Mouse (Mus musculus): ENCODE measurements around the gene Banp.

Banp gene

GRCm38 (mm10) chr8:121949222-121949800, at the start of gene Banp:
Banp (plus strand) TSS chr8:121949750.
- DNase-seq: no peak

GRCm38 (mm10) chr8:121901498-121902236, 47.9 kb upstream of the Banp start:
- DNase-seq: no peak

GRCm38 (mm10) chr8:121903977-121904376, 45.6 kb upstream of the Banp start:
- DNase-seq: no peak

DNA sequence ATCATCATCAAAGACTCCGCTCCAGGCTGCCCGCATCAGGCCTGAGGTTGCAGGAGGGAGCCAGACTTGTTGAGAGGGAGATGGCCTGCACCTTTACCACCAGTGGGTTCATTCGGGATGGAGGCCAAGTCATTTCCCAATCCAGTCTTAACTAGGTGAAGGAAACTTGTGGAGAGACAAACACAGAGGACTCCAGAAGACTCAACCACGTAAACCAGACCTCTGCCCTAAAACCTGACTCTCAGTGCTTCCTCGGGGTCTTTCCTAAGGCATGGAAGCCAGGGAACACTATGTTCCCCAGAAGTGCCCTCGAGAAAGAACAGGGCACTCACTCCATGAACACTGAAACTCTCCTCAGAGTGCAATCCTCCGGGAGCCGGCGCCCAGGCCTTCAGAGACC, 44.6 kb upstream of the Banp start:
- DNase-seq: no peak

GRCm38 (mm10) chr8:121905420-121905819, 44.1 kb upstream of the Banp start:
- no peak for DNase-seq

- DNase-seq: no peak
Observed at GRCm38 (mm10) chr8:121905864-121906263, 43.7 kb upstream of the Banp start.

GRCm38 (mm10) chr8:121906542-121907512, 42.7 kb upstream of the Banp start:
- DNase-seq: no peak

- peak; percentile 95 for DNase-seq
Observed at GRCm38 (mm10) chr8:121907587-121908248, 41.8 kb upstream of the Banp start, which contains the start of gene Slc7a5. Slc7a5 (minus strand) TSS chr8:121907694.

- no peak for DNase-seq
Observed at GRCm38 (mm10) chr8:121908378-121909147, 41.0 kb upstream of the Banp start.

DNA sequence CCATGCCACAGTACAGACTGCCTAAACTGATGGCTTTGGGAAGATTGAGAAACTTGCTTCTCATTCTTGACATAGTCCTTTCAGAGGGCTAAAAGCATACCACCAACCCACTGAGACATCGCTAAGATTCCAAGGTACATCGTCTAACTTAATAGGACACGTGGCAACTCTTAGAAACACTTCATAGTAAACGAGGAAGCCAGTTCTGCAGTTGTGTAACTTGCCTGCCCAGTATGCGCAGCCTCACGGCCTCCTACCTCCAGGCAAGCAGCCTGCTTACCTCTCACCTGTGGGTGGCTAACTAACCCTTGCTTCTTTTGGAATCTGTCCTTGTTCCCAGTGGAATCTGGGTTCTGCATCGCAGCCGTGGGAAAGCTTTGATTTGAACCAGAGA, 40.4 kb upstream of the Banp start:
- DNase-seq: no peak

GRCm38 (mm10) chr8:121909663-121910062, 39.9 kb upstream of the Banp start:
- peak; percentile 62 for DNase-seq

DNA sequence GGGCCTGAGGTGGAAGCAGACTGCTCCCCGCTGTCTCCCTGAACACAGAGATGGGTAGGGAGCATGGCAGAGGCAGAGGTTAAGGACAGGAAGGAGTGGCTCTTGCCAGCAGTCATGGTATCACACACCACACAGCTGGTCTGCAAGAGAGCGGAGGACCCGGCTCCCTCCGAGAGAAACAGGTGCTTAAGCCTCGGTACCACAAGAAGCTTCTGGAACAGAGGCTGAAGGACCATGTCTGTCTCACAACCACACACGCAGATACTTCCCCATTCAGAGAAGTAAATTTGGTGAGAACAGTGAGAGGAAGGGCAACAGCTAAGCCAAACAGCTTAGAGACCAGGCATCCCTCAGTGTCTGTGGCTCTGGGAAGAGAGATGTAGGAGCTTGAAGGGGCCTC, 38.1 kb upstream of the Banp start:
- no peak for DNase-seq

GRCm38 (mm10) chr8:121911987-121912386, 37.6 kb upstream of the Banp start:
- no peak for DNase-seq

DNA sequence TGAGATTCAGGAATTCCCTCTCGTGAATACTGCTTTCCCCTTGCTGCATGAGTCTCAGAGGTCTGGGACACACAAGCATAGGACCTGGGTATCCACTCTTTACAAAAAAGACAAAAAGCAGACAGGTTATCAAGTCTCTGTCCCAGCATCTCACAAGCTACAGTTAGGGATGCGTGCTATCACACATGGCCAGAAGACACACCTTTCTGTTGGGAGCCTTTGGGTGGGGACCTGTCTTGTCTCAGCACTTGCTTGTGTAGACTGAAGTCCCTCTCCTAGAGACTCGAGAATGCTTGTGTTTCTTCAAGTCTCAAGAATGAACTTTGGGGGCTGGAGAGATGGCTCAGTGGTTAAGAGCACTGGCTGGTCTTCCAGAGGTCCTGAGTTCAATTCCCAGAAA, 36.7 kb upstream of the Banp start:
- DNase-seq: no peak

- DNase-seq: no peak
Observed at GRCm38 (mm10) chr8:121913378-121913777, 36.2 kb upstream of the Banp start.

DNA sequence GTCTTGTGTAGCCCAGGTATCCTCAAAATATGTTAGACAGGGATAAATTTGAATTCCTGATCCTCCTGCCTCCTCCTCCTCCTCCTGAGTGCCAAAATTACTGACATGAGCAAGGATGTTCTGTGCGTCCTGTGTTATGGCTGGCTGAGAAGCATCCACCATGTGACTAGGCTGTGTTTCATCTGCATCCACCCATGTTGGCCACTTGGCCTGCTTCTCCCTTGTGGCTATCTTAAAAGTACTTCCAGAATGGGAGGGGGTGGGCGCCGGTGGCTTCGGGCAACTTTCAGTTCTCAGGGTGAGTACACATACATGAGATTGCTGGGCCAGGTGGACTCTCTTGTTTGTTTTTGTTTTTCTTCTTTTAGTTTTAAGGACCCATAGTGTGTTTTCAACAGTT, 30.4 kb upstream of the Banp start:
- DNase-seq: no peak

- DNase-seq: no peak
Observed at GRCm38 (mm10) chr8:121919731-121920130, 29.8 kb upstream of the Banp start.

DNA sequence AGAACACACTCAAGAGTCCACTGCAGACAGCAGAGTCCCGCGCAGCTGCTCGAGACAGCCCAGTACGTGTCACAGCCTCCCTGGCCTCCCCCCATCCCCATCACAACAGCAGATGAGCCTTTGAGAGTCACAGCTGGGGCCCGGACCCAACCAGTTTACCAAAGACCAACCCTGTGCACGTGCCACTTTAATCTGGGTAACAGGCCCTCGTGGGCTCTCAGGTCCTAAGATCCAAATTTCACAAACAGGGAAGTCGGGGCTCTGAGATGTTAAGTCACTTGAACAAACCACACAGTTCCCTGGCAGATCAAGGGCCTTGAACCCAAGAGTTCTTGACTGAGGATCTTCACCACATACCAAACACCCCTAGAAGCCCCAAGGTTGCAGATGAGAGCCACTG, 28.0 kb upstream of the Banp start:
- DNase-seq: no peak

GRCm38 (mm10) chr8:121922101-121922500, 27.4 kb upstream of the Banp start:
- no peak for DNase-seq

GRCm38 (mm10) chr8:121924681-121925080, 24.9 kb upstream of the Banp start:
- DNase-seq: no peak

- DNase-seq: peak; percentile 75
Observed at GRCm38 (mm10) chr8:121925624-121926023, 23.9 kb upstream of the Banp start.

DNA sequence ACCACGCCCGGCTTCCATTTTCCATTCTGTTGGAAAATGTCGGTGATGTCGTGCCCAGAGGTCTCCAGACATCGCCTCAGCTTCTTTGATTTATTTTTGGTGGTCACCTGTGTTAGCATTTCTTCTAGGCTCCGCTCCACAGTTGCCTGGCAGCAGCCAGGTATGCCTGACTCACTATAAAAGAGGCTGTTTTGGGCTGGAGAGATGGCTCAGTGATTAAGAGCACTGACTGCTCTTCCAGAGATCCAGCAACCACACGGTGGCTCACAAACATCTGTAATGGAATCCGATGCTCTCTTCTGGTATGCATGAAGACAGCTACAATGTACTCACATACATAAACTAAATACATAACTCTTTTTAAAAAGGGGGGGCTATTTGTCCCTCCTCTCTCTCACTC, 23.3 kb upstream of the Banp start:
- DNase-seq: no peak

Measured in layer of hippocampus, adult 9-11 months (tissue).